Mouse (Mus musculus) heart, postnatal 4 days (tissue): ENCODE measurements at regions not wholly inside any gene's neighbourhood (a gene's known extent, or its start where the extent isn't known, plus 50 kb on each side); places are given as distances from the start of the nearest gene placed in this dataset.

Source experiments
- DNase-seq: peaks from one replicate; pipeline ENCODE4 v3.0.0; 2021

DNA sequence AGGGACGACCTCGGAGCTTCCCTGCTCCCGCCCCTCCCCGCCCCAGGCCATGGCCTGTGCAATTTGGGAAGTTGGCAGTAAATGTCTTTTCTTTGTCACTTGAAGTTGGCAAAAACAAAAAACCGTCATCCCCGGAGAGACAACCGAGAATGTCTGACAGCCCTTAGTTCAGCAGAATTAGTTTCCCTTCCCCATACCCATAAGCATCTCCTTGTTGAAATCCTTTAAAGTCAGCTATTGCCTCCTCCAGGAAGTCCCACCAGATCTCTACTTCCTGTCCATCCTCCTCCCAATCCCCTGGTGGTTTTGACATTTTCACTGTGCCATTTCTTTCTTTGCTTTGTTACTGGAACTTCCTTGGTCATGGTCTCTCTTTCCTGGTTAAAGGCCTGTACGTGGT lies 54.8 kb downstream of the Foxb1 start:
- no peak for DNase-seq

DNA sequence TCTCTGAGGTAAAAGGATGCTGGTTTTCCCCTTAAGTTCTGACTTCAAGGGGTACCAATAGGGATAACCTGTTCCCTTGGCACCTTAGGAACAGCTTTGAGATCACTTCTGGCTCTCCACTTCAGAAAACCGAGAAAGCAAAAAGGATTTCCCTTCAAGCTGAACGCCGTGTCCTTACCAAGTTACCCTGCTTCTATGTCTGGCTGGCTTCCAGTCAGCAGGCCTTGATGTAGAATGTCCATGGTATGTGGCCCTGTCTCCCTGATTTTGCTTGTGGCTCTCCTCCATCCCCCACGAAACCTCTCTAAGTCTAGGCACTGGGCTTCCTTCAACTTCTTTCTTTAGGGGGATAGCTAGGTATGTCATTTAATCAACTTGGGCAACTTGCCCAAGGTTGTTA lies 55.7 kb downstream of the Foxb1 start:
- no peak for DNase-seq

DNA sequence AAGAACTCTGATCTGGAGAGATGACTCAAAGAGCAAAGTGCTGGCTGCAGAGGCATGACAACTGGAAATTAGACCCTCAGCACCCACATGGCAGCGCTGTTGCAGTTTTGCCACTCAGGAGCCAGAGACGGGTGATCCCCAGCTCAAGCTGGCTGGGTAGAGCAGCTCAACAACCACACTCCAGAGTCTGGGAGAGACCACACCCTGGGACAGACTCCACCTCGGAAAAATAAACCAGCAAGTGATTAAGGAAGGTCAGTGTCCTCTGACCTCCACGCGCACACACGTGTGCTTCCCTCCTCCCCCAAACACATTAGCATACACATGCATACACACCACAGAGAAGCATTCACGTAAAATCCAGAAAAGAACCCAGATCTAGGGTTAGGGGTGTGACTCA lies 57.0 kb downstream of the Foxb1 start:
- no peak for DNase-seq

DNA sequence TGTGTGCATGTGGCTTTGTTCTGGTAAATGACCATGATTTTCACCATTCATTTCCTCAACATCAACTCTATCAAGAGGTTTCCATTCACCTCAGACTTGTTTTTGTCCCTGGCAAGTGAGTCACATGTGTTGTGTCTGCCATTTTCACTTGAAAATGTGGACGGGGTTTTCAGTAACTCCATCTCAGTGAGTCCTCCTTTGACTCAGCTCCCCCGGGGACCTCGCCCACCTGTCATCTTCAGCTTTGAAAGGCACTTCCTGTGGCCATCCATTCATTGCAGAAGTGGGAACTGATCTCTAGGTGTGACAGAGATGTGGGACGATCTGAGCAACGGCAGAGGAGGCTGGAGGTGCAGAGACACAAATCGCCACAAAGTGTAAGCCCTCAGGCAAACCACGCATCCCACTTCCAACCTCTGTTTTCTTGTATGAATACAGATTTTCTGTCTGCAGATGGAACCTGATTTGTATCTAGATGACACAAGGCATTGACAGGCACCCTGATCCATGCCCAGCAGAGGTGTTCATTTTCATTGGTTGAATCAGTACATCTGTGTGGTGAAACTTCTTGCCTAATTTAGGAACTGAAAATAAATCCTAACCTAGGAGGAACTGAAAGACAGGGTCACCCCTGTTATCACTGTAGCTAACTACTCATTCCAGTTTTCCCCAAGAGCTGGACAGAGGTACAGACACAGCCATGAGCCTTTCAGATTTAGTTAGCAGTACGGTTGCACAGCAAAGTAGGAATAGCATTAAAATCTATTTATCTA lies 58.4 kb downstream of the Foxb1 start:
- DNase-seq: no peak

DNA sequence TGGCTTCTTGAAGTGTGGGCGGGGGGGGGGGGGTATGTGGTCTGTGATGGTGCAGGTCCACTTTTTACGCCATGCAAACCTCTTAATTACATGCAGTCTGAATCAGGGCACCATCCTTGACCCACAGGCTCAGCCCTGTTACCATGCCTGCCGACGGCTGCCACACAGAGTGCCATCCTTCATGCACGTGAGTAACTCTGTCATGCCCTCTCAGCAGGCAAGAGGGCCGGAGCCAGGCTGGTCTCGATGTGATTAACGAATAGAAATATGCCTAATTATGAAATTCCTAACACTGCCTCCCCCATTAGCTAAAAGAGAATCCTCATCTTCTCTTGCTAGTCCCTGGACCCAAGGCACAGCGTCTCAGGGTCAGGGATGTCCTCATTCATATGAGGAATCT lies 60.0 kb downstream of the Foxb1 start:
- no peak for DNase-seq

DNA sequence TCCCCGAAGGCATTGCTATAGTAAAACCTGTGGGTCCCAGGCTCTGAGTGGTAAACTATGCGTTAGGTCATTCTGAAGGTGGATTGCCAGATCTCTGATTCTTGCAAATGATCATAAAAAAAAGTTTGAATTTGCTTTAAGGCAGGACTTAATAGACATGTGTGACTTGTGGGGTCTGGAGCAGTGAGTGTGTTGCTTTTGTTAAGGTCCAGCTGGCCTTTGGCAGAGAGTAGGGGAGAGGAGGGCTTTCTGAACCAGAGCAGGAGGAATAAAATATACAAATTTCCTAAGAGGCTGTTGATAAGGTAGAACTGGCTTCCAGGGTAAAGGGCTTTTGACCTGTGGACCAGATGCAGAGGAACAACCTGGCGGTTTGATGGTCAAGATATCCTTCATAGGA lies 69.0 kb downstream of the Foxb1 start:
- DNase-seq: no peak

DNA sequence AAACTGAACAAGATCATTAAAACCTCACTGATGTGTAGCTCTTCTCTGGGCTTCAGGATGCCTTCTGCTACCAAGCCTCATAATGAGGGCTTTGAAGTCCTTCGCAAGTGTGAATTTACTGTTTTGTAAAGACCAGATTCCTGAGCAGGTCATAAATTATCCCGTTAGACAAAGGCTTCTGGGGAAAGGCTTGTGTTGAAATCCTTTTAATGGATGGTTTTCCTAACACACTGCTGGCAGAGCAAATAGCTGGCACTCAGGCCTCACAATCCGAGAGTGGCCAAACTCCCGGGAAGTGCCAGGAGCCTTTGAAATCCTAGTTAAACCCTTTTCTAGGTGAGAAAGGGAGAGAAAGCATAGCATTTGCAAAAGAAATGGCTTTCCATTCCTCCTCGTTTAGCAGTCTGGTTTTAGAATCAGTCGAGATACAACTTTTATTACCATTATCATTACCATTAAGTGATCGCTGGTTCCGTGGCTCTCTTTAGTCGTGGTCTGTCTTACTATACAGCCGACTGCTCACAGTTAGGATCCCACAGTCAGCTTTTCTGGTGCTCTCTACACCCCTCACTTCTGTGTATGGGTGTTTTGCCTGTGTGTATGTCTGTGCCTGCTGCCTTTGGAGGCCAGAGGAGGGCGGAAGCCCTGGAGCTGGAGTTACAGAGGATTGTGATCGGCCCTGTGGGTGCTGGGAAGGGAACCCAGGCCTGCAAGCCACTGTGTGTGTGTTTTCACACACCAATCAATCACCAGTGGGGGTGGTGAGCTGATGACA lies 73.2 kb downstream of the Foxb1 start:
- no peak for DNase-seq

DNA sequence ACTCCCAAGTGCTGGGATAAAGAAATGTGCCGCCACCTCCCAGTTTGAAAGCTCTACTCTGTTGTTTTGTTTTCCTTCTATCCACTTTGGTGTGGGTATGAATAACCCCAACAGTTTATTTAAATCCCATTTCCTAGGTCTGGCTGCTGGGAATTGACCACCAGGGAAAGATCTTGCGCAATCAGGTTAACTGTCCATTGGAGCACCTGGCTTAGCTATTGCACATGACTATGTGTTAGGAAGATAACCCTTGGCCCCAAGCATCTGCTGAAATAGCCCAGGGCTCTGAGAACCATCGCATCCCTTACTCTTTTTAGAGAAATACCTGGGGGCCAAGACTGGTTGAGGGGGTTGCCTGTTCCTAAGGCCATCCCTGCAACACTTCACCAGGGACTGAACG lies 74.0 kb downstream of the Foxb1 start:
- DNase-seq: no peak

DNA sequence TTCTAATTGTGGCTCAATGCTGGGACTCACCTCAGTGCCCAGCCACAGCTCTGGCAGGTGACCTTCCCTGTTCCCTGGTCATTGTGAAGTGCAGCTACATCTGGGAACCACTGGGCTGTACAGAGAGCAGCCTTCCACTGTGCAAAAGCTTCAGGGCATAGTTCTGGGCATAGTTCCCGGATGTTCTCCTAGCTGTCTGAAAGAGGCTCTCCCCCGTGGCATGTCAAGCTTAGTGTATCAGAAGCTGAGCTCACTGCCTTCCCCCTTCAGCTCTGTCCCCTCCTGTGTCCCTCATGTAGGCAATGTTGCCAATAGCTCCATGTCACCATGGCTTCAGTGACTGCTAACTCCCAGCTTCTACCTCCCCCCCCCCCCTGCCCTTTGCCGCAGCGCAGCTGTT lies 75.1 kb downstream of the Foxb1 start:
- no peak for DNase-seq

DNA sequence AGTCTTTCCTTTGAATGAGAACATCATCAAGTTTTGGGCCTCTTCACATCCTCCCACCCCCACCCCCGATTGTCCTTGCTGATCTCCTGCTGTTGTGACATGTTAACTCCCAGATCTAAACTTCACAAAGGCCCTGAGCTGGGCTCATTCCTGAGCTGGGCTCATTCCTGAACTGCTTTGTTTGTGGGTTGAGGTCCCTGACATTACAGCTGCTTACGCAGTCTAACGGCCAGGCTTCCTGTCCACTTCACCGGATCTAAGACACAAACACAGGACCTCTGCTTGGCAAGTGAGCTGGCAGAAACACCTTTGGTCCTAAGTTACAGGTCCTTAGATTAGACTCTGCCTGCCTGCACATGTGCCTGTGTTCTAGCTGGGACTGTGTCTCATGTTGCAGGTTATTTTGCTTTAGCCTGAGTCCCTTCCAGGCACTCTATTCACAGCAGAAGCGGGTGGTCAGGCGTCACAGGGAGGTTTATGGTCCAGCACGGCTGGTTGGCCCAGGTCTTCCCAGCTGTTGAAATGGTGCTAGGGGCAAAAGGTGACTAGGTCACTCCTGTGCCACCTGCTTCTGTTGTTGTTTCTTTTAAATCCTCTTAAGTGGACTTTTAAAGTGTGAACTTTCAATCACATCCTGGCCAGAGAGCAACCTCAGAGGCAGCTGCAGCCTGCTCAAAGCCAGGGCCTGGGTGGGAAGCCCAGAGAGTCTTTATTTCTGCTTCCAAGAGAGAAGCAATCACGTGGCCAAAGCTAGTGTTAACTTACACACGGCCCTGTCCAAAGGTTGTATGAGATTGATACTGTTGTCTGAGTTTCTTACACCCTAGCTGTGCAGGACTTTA lies 79.1 kb downstream of the Foxb1 start:
- DNase-seq: no peak

DNA sequence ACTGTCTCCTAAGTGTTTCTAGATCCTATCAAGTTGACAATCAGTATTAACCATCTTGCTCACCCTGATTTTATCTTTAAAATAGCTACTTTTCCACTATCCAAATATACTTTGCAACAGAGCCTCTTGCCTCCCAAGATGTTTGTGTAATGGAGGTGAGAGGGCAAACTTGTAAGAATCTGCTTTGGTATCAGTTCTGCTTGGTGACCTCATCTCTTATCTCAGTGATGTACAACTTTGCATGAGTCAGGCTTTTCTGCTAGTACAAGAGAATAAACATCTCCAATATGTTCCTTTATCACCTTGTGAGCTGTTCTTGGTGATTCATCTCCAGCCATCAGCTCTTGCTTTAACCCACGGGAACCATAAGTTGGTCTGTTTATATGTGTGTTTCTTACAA lies 82.1 kb downstream of the Foxb1 start:
- no peak for DNase-seq

DNA sequence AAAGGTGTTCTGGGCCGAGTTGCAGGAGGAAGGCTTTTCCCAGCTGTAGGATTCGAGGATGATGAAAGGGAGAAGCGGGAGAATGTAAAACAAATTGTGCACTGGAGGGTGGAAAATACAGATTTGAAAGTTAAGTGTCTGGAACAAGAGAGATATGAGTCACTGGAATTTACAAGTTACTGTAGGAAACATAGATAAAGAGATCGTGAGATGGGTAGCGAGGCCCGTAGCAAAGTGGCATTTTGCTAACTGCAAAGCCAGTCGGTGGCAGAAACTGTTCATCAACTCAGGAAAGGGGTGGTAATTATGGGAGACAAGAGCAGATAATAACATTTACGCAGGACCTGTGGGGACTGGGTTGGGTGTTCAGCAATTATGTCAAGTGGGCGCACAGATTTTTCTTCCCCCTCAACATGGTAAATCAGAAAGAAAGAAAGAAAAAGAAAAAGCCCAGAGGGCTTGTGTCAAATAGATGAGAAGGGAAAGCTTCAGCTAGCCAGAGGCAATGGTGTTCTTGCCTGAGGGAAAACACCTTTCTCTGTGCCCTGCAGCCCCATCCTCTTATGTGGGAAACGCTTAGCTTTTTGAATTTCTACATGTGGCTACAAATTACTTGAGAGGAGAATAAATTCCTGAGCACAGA lies 87.2 kb downstream of the Foxb1 start:
- DNase-seq: no peak

DNA sequence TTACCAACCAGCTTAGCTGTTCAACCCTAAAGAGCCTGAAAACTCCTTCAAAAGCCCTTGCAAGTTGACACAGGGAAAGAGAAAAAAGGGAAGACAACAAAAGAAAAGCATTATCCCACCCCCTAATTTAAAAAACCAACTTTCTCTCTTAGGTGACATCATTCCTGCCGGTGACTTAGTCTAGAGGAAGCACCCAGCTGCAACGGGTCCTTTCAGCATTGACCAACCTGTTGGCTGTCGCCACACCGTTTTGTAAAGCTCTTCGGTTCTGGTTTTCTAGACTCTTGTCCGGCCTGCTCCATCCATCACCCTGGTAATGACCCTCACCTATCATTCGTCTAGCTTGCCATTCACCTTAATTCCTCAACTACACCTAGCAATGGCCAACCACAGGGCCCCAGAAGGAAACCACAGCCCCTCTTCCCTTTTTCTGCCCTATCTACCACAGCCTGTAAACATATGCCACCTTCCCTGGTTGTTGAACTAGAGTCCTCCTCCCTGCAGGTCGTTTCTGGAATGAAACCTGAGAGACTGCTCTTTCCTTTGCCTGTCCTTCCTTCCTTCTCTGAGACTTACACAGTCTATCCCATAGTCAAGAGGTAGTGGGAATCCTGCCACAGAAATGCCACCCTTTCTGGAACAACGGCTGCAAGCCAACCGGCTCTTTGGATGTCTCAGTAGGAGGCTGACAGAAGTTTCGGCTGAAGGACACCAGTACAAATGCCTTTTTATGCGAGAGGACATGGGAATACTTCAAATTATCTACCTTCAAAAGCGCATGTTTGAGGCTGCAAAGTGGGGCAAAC lies 87.9 kb downstream of the Foxb1 start:
- no peak for DNase-seq

DNA sequence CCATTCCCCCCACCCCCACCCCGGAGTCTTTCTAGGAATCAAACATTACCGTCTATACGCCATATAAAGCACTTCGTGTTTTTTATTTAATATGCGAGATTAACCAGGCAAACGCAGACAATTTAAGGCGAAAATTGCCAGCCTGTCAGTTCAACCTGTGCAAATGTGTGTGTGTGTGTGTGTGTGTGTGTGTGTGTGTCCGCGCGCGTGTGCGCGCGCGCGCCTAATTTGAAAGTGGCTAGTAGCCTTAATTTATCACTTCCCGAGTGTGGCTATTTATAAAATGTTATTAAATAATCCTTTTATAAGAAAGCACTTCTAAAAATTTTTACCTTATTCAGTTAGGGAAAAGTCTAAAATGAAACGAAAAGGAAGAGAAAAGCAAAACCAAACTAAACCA lies 89.5 kb downstream of the Foxb1 start:
- no peak for DNase-seq

DNA sequence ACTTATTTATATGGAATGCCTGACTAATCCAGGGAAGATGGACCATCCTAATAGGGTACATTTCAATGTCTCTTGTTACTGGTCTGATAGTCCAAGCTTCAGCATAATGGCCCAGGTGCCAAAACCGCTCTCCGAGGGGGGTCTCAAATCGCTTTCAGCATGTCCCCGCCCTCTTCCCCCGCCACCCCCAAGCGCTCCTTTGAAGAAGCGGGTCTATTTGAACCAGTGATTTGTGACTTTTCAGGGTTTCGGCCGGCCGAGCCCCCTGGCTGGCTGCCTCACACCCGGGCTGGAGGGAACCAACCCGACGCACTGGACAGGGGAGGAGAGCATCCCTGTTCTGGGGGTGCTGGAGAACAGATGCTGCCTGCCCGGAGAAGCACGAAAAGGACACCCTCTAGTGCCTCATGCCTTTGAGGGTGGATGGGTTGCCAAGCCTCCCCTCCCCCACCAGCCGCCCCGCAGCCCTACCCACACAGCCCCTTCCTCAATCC lies 90.1 kb downstream of the Foxb1 start:
- no peak for DNase-seq

DNA sequence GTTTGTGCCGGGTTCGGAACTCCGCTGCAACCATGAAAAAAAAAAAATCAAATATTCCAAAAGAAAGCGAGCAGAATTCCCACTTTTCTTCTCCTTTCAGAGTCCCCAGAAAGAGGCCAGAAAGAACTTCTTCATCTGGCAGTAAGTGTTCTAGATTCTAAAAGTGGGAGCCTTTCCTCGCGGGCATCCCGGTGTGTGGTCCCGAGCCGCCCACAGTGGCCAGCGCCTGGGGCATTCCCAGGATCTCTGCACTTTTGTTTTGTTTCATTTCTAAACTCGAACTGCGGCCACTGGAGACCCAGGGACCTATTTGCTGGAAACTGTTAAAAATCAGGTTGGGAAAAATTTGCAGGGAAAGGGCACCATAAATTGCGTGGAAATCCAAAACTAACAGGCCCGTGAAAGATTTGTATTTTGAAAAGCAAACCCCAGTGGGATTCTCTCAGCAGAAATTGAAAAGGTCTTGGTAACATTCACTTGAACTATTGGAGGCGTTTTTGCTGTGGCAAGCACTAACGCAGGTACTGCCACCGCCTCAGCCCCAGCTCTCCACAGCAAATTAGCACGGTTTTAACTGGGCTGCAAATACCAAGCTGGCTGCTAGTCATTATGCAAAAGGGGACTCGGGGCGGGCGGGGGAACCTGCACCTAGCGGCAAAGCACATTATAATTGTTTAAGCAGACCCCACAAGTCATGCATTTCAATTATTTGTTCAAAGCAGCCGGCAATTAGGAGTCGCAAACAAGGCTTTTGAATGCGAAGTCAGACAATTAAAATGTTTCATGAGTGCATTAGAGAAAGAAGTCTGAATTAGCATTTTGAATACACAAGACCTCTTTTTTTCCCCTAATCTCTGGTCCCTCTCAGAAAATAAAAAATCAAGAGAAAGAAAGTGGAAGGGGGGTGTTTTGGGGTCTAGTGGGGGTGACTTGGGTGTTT lies 90.9 kb downstream of the Foxb1 start:
- DNase-seq: no peak

DNA sequence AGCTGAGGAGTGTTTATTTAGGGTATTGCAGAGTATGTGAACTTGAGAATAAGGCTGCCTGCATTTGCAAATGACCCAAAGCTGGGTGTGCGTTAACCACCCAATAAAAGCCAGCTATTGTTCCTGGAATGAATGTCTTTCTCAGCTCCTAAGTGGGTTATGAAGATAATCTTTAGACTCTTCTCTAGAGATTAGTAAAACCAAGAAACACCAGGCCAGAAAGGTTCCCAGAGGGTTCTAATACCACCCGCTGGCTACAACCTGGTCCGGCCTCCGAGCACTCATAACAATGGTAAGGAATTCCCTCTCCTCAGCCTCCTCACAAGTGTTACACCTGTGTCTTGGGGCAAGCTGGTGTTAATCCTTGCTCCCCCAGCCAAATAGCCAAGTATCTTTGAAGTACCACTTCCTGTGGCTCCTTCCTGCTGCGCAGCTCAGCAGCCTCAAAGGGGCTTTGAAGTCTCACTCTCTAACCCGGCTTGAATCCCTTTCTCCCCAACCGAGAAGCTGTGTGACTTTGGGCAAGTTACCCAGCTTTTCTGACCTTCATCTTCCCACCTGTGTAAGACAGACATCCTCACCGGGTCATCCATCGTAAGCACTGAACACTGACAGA lies 92.2 kb downstream of the Foxb1 start:
- DNase-seq: no peak

DNA sequence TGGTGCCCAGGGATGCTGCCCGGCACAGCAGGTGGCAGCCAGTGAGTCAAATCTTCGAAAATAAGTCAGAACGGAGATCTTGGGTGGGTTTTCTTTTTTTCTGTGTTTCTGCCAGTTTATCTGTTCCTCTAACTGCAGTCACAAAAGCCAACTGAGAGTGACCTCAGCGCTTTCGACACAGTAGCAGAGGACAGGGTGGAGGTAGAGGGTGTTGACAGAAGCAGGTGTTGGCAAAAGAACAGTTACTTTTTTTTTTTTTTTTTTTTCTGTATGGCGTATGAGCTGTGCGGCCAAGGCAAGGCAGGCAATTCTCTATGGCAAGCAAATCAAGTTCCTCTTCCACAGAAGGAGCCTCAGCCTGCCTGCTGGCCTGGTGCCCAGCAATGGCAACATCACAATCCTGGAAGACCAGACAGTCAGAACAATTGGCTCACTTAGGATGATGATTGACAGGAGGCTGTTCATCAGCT lies 93.6 kb downstream of the Foxb1 start:
- DNase-seq: peak; percentile 9

DNA sequence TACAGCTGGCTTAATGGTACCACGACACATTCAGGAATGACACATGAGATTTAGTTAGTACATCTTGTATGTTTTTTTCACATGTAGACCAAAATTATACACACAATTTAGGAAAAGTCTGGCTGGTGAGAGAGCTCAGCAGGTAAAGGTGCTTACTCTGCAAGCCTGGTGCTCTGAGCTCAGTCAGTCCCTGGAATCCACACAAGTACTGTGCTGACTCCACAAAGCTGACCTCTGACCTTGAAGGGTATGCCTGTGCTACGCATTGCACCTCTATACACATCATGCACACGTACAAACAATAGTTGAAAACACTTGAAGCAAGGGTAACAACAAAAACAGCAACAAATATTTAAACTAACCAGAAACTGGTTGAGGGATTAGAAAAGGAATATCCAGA lies 96.5 kb downstream of the Foxb1 start:
- DNase-seq: no peak

DNA sequence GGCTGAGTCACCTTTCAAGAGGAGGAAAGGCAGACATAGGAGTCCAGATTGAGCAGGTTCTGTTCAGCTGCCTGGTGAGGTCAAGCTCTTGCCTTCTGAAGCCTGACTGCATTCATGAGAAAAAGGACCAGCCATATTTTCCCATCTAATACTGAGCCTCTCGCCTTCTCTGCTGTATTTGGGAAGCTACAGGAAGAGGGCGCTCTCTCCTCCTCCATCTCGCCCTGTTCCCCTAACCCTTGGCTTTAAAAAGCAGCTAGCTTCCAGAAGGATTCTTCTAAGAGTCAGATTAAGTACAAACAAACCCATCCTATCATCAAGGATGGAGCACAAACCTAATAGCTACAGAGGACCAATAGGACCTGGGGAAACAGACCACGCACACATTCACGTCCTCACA lies 98.3 kb downstream of the Foxb1 start:
- DNase-seq: peak; percentile 9
